Mouse (Mus musculus): ENCODE data around the gene Gm20388. TPM values are rescaled to one million over a fixed set of nuclear protein-coding genes. Genes with fewer than 3 reads are reported as not detected.
A peak's percentile ranks its signal among the peaks of the same experiment; 100 is the strongest.
"Not testable (repeated sequence)": the region's sequence is repeated elsewhere in the genome, so short reads cannot be mapped to it uniquely, and the experiment has no call there.

Gene Gm20388
- polyA plus RNA-seq, 1 experiment from 2014 or later, result not detected

GRCm38 (mm10) chr8:120777184-120777583 is 866.5 kb downstream of the Gm20388 start:
- ATAC-seq (ENCODE audit: extremely low read depth, insufficient number of reproducible peaks, low FRiP score, low TSS enrichment), result no peak
- Histone ChIP-seq H3K9me3 (no peaks in the 10 kb centered on the region), H3K27ac (replicated peaks) (no peak overlapping the region), H3K9ac (no peak overlapping the region), H3K27me3 (replicated peaks) (peaks cover 44% of the 10 kb centered on the region), H3K36me3 (no peaks in the 10 kb centered on the region), H3K4me3 (no peak overlapping the region), H3K4me1 (peaks cover 10% of the 10 kb centered on the region; the same call in 1 of the 2 replicates), H3K4me2 (no peak overlapping the region)
- WGBS, result 85% methylated on average over 10 of the region's 10 CpGs

GRCm38 (mm10) chr8:120777732-120778131 is 867.1 kb downstream of the Gm20388 start:
- Histone ChIP-seq H3K27me3 (replicated peaks) (peaks cover 46% of the 10 kb centered on the region), H3K9me3 (no peaks in the 10 kb centered on the region), H3K27ac (replicated peaks) (no peak overlapping the region), H3K36me3 (no peaks in the 10 kb centered on the region), H3K4me3 (no peak overlapping the region), H3K9ac (no peak overlapping the region), H3K4me1 (peaks cover 10% of the 10 kb centered on the region; the same call in 1 of the 2 replicates), H3K4me2 (no peak overlapping the region)
- 43% methylated on average over 13 of the region's 13 CpGs for WGBS
- ATAC-seq (ENCODE audit: extremely low read depth, insufficient number of reproducible peaks, low FRiP score, low TSS enrichment), result no peak

DNA sequence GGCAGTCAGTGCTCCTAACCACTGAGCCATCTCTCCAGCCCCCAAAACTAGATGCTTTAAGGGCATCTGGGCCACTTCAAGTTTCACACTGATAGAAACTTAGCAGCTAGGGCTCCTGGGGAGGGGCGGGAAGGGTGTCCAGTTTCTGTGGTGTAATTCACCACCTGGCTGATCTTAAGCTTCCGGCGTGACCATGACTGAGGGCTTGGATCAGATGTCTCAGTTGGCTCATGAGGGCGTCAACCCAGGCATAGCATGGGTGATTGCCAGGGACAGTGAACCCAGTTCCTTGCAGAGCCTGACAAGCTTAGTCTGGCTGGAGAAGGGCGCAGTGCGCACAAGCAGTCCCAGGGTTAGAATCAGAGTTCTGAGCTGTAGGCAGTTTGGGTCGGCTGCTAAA is 868.5 kb downstream of the Gm20388 start:
- Histone ChIP-seq H3K27ac (replicated peaks) (no peak overlapping the region), H3K9ac (no peak overlapping the region), H3K9me3 (no peaks in the 10 kb centered on the region), H3K4me3 (no peak overlapping the region), H3K36me3 (no peaks in the 10 kb centered on the region), H3K4me1 (peaks cover 10% of the 10 kb centered on the region; the same call in 1 of the 2 replicates), H3K27me3 (replicated peaks) (peaks cover 46% of the 10 kb centered on the region), H3K4me2 (no peak overlapping the region)
- WGBS, result 85% methylated on average over 7 of the region's 7 CpGs
- ATAC-seq (ENCODE audit: extremely low read depth, insufficient number of reproducible peaks, low FRiP score, low TSS enrichment), result no peak

GRCm38 (mm10) chr8:120783781-120784180 is 873.1 kb downstream of the Gm20388 start:
- Histone ChIP-seq H3K27me3 (replicated peaks) (peaks cover 29% of the 10 kb centered on the region), H3K9ac (no peak overlapping the region), H3K9me3 (no peaks in the 10 kb centered on the region), H3K4me2 (no peak overlapping the region), H3K4me3 (no peak overlapping the region), H3K27ac (replicated peaks) (no peak overlapping the region), H3K36me3 (no peaks in the 10 kb centered on the region), H3K4me1 (peaks cover 2% of the 10 kb centered on the region; the same call in 1 of the 2 replicates)
- 73% methylated on average over 4 of the region's 4 CpGs for WGBS
- ATAC-seq (ENCODE audit: extremely low read depth, insufficient number of reproducible peaks, low FRiP score, low TSS enrichment), result no peak

GRCm38 (mm10) chr8:120786753-120787152 is 876.1 kb downstream of the Gm20388 start:
- Histone ChIP-seq H3K9me3 (no peaks in the 10 kb centered on the region), H3K9ac (no peak overlapping the region), H3K4me2 (no peak overlapping the region), H3K27ac (replicated peaks) (no peak overlapping the region), H3K36me3 (no peaks in the 10 kb centered on the region), H3K4me3 (no peak overlapping the region), H3K4me1 (peaks cover 12% of the 10 kb centered on the region), H3K27me3 (replicated peaks) (peaks cover 17% of the 10 kb centered on the region; the same call in 1 of the 2 replicates)
- WGBS, result 54% methylated on average over 4 of the region's 4 CpGs
- ATAC-seq (ENCODE audit: extremely low read depth, insufficient number of reproducible peaks, low FRiP score, low TSS enrichment), result no peak

- Histone ChIP-seq H3K4me2 (no peak overlapping the region), H3K27me3 (replicated peaks) (peaks cover 13% of the 10 kb centered on the region; the same call in 1 of the 2 replicates), H3K4me3 (no peak overlapping the region), H3K27ac (replicated peaks) (no peak overlapping the region), H3K9ac (no peak overlapping the region), H3K36me3 (no peaks in the 10 kb centered on the region), H3K9me3 (no peaks in the 10 kb centered on the region), H3K4me1 (peaks cover 12% of the 10 kb centered on the region)
- ATAC-seq (ENCODE audit: extremely low read depth, insufficient number of reproducible peaks, low FRiP score, low TSS enrichment), result no peak
- WGBS, result 35% methylated on average over 5 of the region's 5 CpGs
Observed at GRCm38 (mm10) chr8:120787631-120788030, 877.0 kb downstream of the Gm20388 start.

DNA sequence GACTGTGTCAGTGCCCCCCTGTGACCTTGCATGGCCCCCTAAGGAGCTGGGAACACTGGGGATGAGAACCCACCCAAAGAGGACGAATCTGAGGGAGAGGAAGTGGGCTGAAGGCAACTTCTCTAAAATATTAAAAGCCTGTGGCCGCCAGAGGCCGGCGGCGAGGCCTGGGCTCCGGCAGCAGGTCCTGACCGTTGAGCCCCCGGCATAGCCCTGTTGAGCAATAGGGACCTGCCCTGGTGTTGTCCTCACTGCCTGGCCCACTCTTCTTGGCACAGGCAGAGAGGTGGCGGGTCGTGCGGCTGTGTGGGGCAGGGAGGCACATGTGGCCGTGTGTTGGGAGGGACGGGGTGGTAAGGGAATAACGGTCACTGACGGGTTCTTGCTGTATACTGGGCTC is 882.1 kb downstream of the Gm20388 start:
- peaks cover 12% of the 10 kb centered on the region for H3K4me1 ChIP-seq
- no peaks in the 10 kb centered on the region for H3K36me3 ChIP-seq
- WGBS, result 82% methylated on average over 15 of the region's 15 CpGs
- no peak overlapping the region for H3K9ac ChIP-seq
- H3K4me2 ChIP-seq, result no peak overlapping the region
- peaks cover 32% of the 10 kb centered on the region for H3K27me3 ChIP-seq (replicated peaks)
- no peak for ATAC-seq (ENCODE audit: extremely low read depth, insufficient number of reproducible peaks, low FRiP score, low TSS enrichment)
- H3K4me3 ChIP-seq, result no peak overlapping the region
- H3K9me3 ChIP-seq, result no peaks in the 10 kb centered on the region
- no peak overlapping the region for H3K27ac ChIP-seq (replicated peaks)

- no peaks in the 10 kb centered on the region for H3K9me3 ChIP-seq
- peaks cover 54% of the 10 kb centered on the region for H3K27me3 ChIP-seq (replicated peaks)
- no peak overlapping the region for H3K27ac ChIP-seq (replicated peaks)
- no peak for ATAC-seq (ENCODE audit: extremely low read depth, insufficient number of reproducible peaks, low FRiP score, low TSS enrichment)
- no peaks in the 10 kb centered on the region for H3K36me3 ChIP-seq
- H3K4me2 ChIP-seq, result no peak overlapping the region
- 39% methylated on average over 9 of the region's 9 CpGs for WGBS
- 0 out of 2 replicates have a peak, but pooled peaks cover 2% of the 10 kb centered on the region for H3K4me1 ChIP-seq
- H3K9ac ChIP-seq, result no peak overlapping the region
- no peak overlapping the region for H3K4me3 ChIP-seq
Observed at GRCm38 (mm10) chr8:120795944-120796635, 885.4 kb downstream of the Gm20388 start.

GRCm38 (mm10) chr8:120797019-120797727 is 886.5 kb downstream of the Gm20388 start:
- no peak overlapping the region for H3K9ac ChIP-seq
- no peak overlapping the region for H3K27ac ChIP-seq (replicated peaks)
- H3K4me3 ChIP-seq, result no peak overlapping the region
- ATAC-seq (ENCODE audit: extremely low read depth, insufficient number of reproducible peaks, low FRiP score, low TSS enrichment), result no peak
- no peaks in the 10 kb centered on the region for H3K36me3 ChIP-seq
- H3K4me2 ChIP-seq, result no peak overlapping the region
- 0 out of 2 replicates have a peak, but pooled peaks cover 2% of the 10 kb centered on the region for H3K4me1 ChIP-seq
- peaks cover 65% of the 10 kb centered on the region for H3K27me3 ChIP-seq (replicated peaks)
- no peaks in the 10 kb centered on the region for H3K9me3 ChIP-seq
- 71% methylated on average over 9 of the region's 9 CpGs for WGBS

DNA sequence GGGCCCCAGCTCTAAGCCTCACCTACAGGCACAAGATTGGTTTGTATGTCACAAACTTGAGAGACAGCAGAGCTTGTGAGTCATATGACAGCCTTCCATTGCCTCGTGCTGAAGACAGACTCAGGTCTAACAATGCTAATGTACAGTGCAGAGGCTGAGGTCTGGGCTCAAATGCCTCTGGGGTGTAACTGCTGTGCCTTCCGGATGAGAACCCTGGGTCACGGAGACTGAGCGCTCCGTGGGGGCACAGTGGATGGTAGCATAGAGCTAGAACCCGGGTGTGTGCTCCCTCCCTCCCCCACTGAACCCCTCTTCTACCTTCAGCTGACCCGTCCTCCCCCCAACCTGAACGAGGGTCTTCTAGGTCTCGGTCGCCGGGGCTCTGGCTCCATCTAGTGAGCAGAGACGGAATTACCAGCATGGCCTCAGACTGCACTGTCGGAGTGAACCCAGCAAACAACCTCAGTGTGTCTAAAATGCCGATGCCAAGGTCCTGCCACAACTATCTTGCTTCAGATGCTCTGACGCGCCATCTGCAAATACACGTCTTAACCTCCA is 889.7 kb downstream of the Gm20388 start:
- 5% methylated on average over 17 of the region's 17 CpGs for WGBS
- Histone ChIP-seq H3K4me1 (0 out of 2 replicates have a peak, but pooled peaks cover 7% of the 10 kb centered on the region), H3K27ac (replicated peaks) (no peak overlapping the region), H3K9me3 (no peaks in the 10 kb centered on the region), H3K27me3 (replicated peaks) (peaks cover 70% of the 10 kb centered on the region), H3K4me3 (no peak overlapping the region), H3K9ac (no peak overlapping the region), H3K4me2 (peak overlapping the region; percentile 43), H3K36me3 (no peaks in the 10 kb centered on the region)
- no peak for ATAC-seq (ENCODE audit: extremely low read depth, insufficient number of reproducible peaks, low FRiP score, low TSS enrichment)

DNA sequence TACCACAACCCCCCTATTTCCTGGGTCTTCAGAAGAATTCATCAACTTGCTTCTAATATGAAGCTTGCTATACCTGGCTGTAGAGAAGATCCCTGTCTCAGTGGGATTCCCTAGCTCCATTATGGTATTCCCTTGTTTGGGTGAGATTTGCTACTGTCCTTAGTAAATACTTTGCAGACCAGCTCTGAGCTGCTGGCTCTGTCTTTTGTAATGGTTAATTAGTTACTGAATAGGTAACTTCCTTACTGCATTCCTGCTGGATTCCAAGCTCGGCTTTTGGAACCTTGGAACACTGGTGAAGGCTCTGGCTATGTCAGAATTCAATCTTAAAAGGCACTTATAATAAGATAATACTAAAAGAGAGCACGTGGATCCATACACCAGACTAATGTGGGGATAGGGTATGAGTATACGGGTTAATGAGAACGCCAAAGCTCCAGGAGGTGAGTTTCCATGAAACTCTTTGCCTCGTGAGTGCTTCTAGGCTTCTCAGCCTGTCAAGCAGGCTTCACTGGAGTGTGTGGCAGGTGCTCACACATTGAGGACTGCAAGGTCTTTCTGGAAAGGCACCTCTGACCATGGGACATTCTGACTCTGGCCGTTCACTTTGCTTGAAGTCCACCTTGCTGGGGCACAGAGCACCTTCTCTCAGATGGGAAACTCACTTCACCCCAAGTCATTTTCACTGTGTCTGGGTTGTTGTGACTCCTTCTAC is 893.2 kb downstream of the Gm20388 start:
- Histone ChIP-seq H3K27me3 (replicated peaks) (peaks cover 84% of the 10 kb centered on the region), H3K4me1 (peaks cover 25% of the 10 kb centered on the region)
- 67% methylated on average over 6 of the region's 6 CpGs for WGBS
- not testable (repeated sequence) for H3K4me2 ChIP-seq; H3K9me3 ChIP-seq; H3K27ac ChIP-seq (replicated peaks); ATAC-seq (ENCODE audit: extremely low read depth, insufficient number of reproducible peaks, low FRiP score, low TSS enrichment); H3K4me3 ChIP-seq; H3K9ac ChIP-seq; H3K36me3 ChIP-seq

Data from heart, embryonic 13.5 days (tissue).